Mouse (Mus musculus): ENCODE measurements around the gene Etl4. TPM values are rescaled to one million over a fixed set of nuclear protein-coding genes. Genes with fewer than 3 reads are reported as not detected.
"Not testable (repeated sequence)": the region's sequence is repeated elsewhere in the genome, so short reads cannot be mapped to it uniquely, and the experiment has no call there.

Gene Etl4
- total and polyA plus RNA-seq, 2 experiments from 2014 or later: 6.4 to 14.8 TPM

- Histone ChIP-seq H3K9ac (replicated peaks; ENCODE audit: low read length) (no peak overlapping the region), H3K9me3 (ENCODE audit: low read length) (no peaks in the 10 kb centered on the region), H3K27me3 (ENCODE audit: insufficient read depth, low read length) (no peaks in the 10 kb centered on the region), H3K27ac (no peak overlapping the region), H3K4me2 (ENCODE audit: low read depth, low read length) (no peak overlapping the region), H3K4me3 (ENCODE audit: low read length) (no peak overlapping the region), H3K4me1 (ENCODE audit: insufficient read depth, low read length) (no peaks in the 10 kb centered on the region), H3K36me3 (ENCODE audit: insufficient read depth, low read length) (no peaks in the 10 kb centered on the region)
- TF ChIP-seq CTCF (IDR thresholded peaks at IDR 0.05; ENCODE audit: low read depth): no peak
- no peak for ATAC-seq
- WGBS: 66% methylated on average over 13 of the region's 13 CpGs
- DNase-seq (ENCODE audit: low spot score): no peak
Measured at GRCm38 (mm10) chr2:20671546-20672255, 762.1 kb downstream of the Etl4 start.

GRCm38 (mm10) chr2:20672281-20672680, 762.7 kb downstream of the Etl4 start:
- no peaks in the 10 kb centered on the region for H3K27me3 ChIP-seq (ENCODE audit: insufficient read depth, low read length)
- DNase-seq (ENCODE audit: low spot score) (no peak), ATAC-seq (no peak)
- no peaks in the 10 kb centered on the region for H3K9me3 ChIP-seq (ENCODE audit: low read length)
- H3K4me3 ChIP-seq (ENCODE audit: low read length): no peak overlapping the region
- H3K36me3 ChIP-seq (ENCODE audit: insufficient read depth, low read length): no peaks in the 10 kb centered on the region
- H3K4me2 ChIP-seq (ENCODE audit: low read depth, low read length): no peak overlapping the region
- H3K4me1 ChIP-seq (ENCODE audit: insufficient read depth, low read length): no peaks in the 10 kb centered on the region
- no peak for TF ChIP-seq CTCF (IDR thresholded peaks at IDR 0.05; ENCODE audit: low read depth)
- WGBS: 95% methylated on average over 7 of the region's 7 CpGs
- H3K27ac ChIP-seq: no peak overlapping the region
- no peak overlapping the region for H3K9ac ChIP-seq (replicated peaks; ENCODE audit: low read length)

GRCm38 (mm10) chr2:20672803-20673603, 763.4 kb downstream of the Etl4 start:
- Histone ChIP-seq H3K27me3 (ENCODE audit: insufficient read depth, low read length) (no peaks in the 10 kb centered on the region), H3K4me2 (ENCODE audit: low read depth, low read length) (no peak overlapping the region), H3K4me3 (ENCODE audit: low read length) (no peak overlapping the region), H3K9me3 (ENCODE audit: low read length) (no peaks in the 10 kb centered on the region), H3K9ac (replicated peaks; ENCODE audit: low read length) (no peak overlapping the region), H3K36me3 (ENCODE audit: insufficient read depth, low read length) (no peaks in the 10 kb centered on the region), H3K27ac (no peak overlapping the region), H3K4me1 (ENCODE audit: insufficient read depth, low read length) (no peaks in the 10 kb centered on the region)
- TF ChIP-seq CTCF (IDR thresholded peaks at IDR 0.05; ENCODE audit: low read depth): peak; percentile 93
- DNase-seq (ENCODE audit: low spot score) (peak; percentile 81), ATAC-seq (no peak)
- WGBS: 66% methylated on average over 9 of the region's 9 CpGs

GRCm38 (mm10) chr2:20676379-20676778, 766.8 kb downstream of the Etl4 start:
- DNase-seq (ENCODE audit: low spot score) (no peak), ATAC-seq (no peak)
- Histone ChIP-seq H3K4me1 (ENCODE audit: insufficient read depth, low read length) (no peaks in the 10 kb centered on the region), H3K4me2 (ENCODE audit: low read depth, low read length) (no peak overlapping the region), H3K9me3 (ENCODE audit: low read length) (no peaks in the 10 kb centered on the region), H3K27me3 (ENCODE audit: insufficient read depth, low read length) (no peaks in the 10 kb centered on the region), H3K36me3 (ENCODE audit: insufficient read depth, low read length) (no peaks in the 10 kb centered on the region), H3K27ac (no peak overlapping the region), H3K9ac (replicated peaks; ENCODE audit: low read length) (no peak overlapping the region), H3K4me3 (ENCODE audit: low read length) (no peak overlapping the region)
- TF ChIP-seq CTCF (IDR thresholded peaks at IDR 0.05; ENCODE audit: low read depth): peak; percentile 27; the same call in 1 of the 2 replicates
- WGBS: 94% methylated on average over 3 of the region's 3 CpGs

GRCm38 (mm10) chr2:20678793-20679192, 769.2 kb downstream of the Etl4 start:
- ATAC-seq: no peak
- H3K36me3 ChIP-seq (ENCODE audit: insufficient read depth, low read length): no peaks in the 10 kb centered on the region

GRCm38 (mm10) chr2:20682203-20682602, 772.6 kb downstream of the Etl4 start:
- WGBS: 87% methylated on average over 6 of the region's 6 CpGs

More at GRCm38 (mm10) chr2:20678793-20679192, 769.2 kb downstream of the Etl4 start:
- no peaks in the 10 kb centered on the region for H3K9me3 ChIP-seq (ENCODE audit: low read length)
- H3K4me2 ChIP-seq (ENCODE audit: low read depth, low read length): no peak overlapping the region
- no peak overlapping the region for H3K9ac ChIP-seq (replicated peaks; ENCODE audit: low read length)
- TF ChIP-seq CTCF (IDR thresholded peaks at IDR 0.05; ENCODE audit: low read depth): no peak
- no peak overlapping the region for H3K4me3 ChIP-seq (ENCODE audit: low read length)
- no peaks in the 10 kb centered on the region for H3K27me3 ChIP-seq (ENCODE audit: insufficient read depth, low read length)
- no peak overlapping the region for H3K27ac ChIP-seq
- DNase-seq (ENCODE audit: low spot score): no peak
- no peaks in the 10 kb centered on the region for H3K4me1 ChIP-seq (ENCODE audit: insufficient read depth, low read length)
- 56% methylated on average over 7 of the region's 7 CpGs for WGBS

GRCm38 (mm10) chr2:20689389-20689788, 779.8 kb downstream of the Etl4 start:
- no peak for DNase-seq (ENCODE audit: low spot score)
- Histone ChIP-seq H3K4me2 (ENCODE audit: low read depth, low read length) (no peak overlapping the region), H3K9me3 (ENCODE audit: low read length) (no peaks in the 10 kb centered on the region), H3K9ac (replicated peaks; ENCODE audit: low read length) (no peak overlapping the region), H3K4me1 (ENCODE audit: insufficient read depth, low read length) (no peaks in the 10 kb centered on the region), H3K27me3 (ENCODE audit: insufficient read depth, low read length) (no peaks in the 10 kb centered on the region), H3K36me3 (ENCODE audit: insufficient read depth, low read length) (no peaks in the 10 kb centered on the region), H3K4me3 (ENCODE audit: low read length) (no peak overlapping the region), H3K27ac (no peak overlapping the region)
- 30% methylated on average over 3 of the region's 3 CpGs for WGBS
- no peak for TF ChIP-seq CTCF (IDR thresholded peaks at IDR 0.05; ENCODE audit: low read depth)
- no peak for ATAC-seq

More at GRCm38 (mm10) chr2:20682203-20682602, 772.6 kb downstream of the Etl4 start:
- H3K4me1 ChIP-seq (ENCODE audit: insufficient read depth, low read length); H3K4me3 ChIP-seq (ENCODE audit: low read length); H3K4me2 ChIP-seq (ENCODE audit: low read depth, low read length); H3K36me3 ChIP-seq (ENCODE audit: insufficient read depth, low read length); DNase-seq (ENCODE audit: low spot score); H3K9ac ChIP-seq (replicated peaks; ENCODE audit: low read length); ATAC-seq; H3K27ac ChIP-seq; H3K27me3 ChIP-seq (ENCODE audit: insufficient read depth, low read length); H3K9me3 ChIP-seq (ENCODE audit: low read length): not testable (repeated sequence)
